Mouse (Mus musculus): ENCODE measurements around the gene Slc44a5. TPM values are rescaled to one million over a fixed set of nuclear protein-coding genes. Genes with fewer than 3 reads are reported as not detected.
"Not testable (repeated sequence)": the region's sequence is repeated elsewhere in the genome, so short reads cannot be mapped to it uniquely, and the experiment has no call there.

Gene Slc44a5
- polyA plus RNA-seq, 1 experiment, result 0.05 TPM

- H3K4me3 ChIP-seq (ENCODE audit: control insufficient read depth, insufficient read depth, low read length), result no peak overlapping the region
- H3K36me3 ChIP-seq (ENCODE audit: control insufficient read depth, insufficient read depth, low read length), result no peaks in the 10 kb centered on the region
- no peak for TF ChIP-seq POLR2A (IDR thresholded peaks at IDR 0.05; ENCODE audit: control insufficient read depth, extremely low read depth, insufficient read depth, low read length, poor library complexity)
- TF ChIP-seq CTCF (IDR thresholded peaks at IDR 0.05; ENCODE audit: borderline replicate concordance, control insufficient read depth, extremely low read depth, insufficient read depth, low read length, poor library complexity), result no peak
- no peak overlapping the region for H3K27ac ChIP-seq (ENCODE audit: control insufficient read depth, insufficient read depth, low read length)
- no peaks in the 10 kb centered on the region for H3K4me1 ChIP-seq (replicated peaks; ENCODE audit: control insufficient read depth, insufficient read depth, low read length)
- H3K27me3 ChIP-seq (ENCODE audit: control insufficient read depth, insufficient read depth, low read length), result no peaks in the 10 kb centered on the region
- WGBS, result 87% methylated on average over 4 of the region's 4 CpGs
- DNase-seq, result no peak
These were observed 249.5 kb downstream of the Slc44a5 start for GRCm38 (mm10) chr3:154222688-154223087.

- no peaks in the 10 kb centered on the region for H3K36me3 ChIP-seq (ENCODE audit: control insufficient read depth, insufficient read depth, low read length)
- no peaks in the 10 kb centered on the region for H3K27me3 ChIP-seq (ENCODE audit: control insufficient read depth, insufficient read depth, low read length)
- no peak overlapping the region for H3K27ac ChIP-seq (ENCODE audit: control insufficient read depth, insufficient read depth, low read length)
- WGBS, result 61% methylated on average over 10 of the region's 10 CpGs
- H3K4me1 ChIP-seq (replicated peaks; ENCODE audit: control insufficient read depth, insufficient read depth, low read length), result no peaks in the 10 kb centered on the region
- peak; percentile 5 for DNase-seq
- H3K4me3 ChIP-seq (ENCODE audit: control insufficient read depth, insufficient read depth, low read length), result no peak overlapping the region
- TF ChIP-seq POLR2A (IDR thresholded peaks at IDR 0.05; ENCODE audit: control insufficient read depth, extremely low read depth, insufficient read depth, low read length, poor library complexity) (no peak), CTCF (IDR thresholded peaks at IDR 0.05; ENCODE audit: borderline replicate concordance, control insufficient read depth, extremely low read depth, insufficient read depth, low read length, poor library complexity) (no peak)
These were observed 253.0 kb downstream of the Slc44a5 start for GRCm38 (mm10) chr3:154226100-154226752.

GRCm38 (mm10) chr3:154244932-154245331 lies 271.7 kb downstream of the Slc44a5 start:
- no peak for TF ChIP-seq POLR2A (IDR thresholded peaks at IDR 0.05; ENCODE audit: control insufficient read depth, extremely low read depth, insufficient read depth, low read length, poor library complexity)
- no peak for TF ChIP-seq CTCF (IDR thresholded peaks at IDR 0.05; ENCODE audit: borderline replicate concordance, control insufficient read depth, extremely low read depth, insufficient read depth, low read length, poor library complexity)
- no peaks in the 10 kb centered on the region for H3K4me1 ChIP-seq (replicated peaks; ENCODE audit: control insufficient read depth, insufficient read depth, low read length)
- no peak for DNase-seq
- H3K36me3 ChIP-seq (ENCODE audit: control insufficient read depth, insufficient read depth, low read length), result no peaks in the 10 kb centered on the region
- WGBS, result 82% methylated on average over 1 of the region's 1 CpGs
- H3K27ac ChIP-seq (ENCODE audit: control insufficient read depth, insufficient read depth, low read length), result no peak overlapping the region
- no peak overlapping the region for H3K4me3 ChIP-seq (ENCODE audit: control insufficient read depth, insufficient read depth, low read length)
- no peaks in the 10 kb centered on the region for H3K27me3 ChIP-seq (ENCODE audit: control insufficient read depth, insufficient read depth, low read length)

GRCm38 (mm10) chr3:154251486-154251885 lies 278.2 kb downstream of the Slc44a5 start:
- no peaks in the 10 kb centered on the region for H3K36me3 ChIP-seq (ENCODE audit: control insufficient read depth, insufficient read depth, low read length)
- no peaks in the 10 kb centered on the region for H3K27me3 ChIP-seq (ENCODE audit: control insufficient read depth, insufficient read depth, low read length)
- no peak for TF ChIP-seq POLR2A (IDR thresholded peaks at IDR 0.05; ENCODE audit: control insufficient read depth, extremely low read depth, insufficient read depth, low read length, poor library complexity)
- TF ChIP-seq CTCF (IDR thresholded peaks at IDR 0.05; ENCODE audit: borderline replicate concordance, control insufficient read depth, extremely low read depth, insufficient read depth, low read length, poor library complexity), result no peak
- H3K27ac ChIP-seq (ENCODE audit: control insufficient read depth, insufficient read depth, low read length), result no peak overlapping the region
- WGBS, result 89% methylated on average over 2 of the region's 2 CpGs
- no peak for DNase-seq
- H3K4me3 ChIP-seq (ENCODE audit: control insufficient read depth, insufficient read depth, low read length), result no peak overlapping the region
- H3K4me1 ChIP-seq (replicated peaks; ENCODE audit: control insufficient read depth, insufficient read depth, low read length), result no peaks in the 10 kb centered on the region

- H3K4me1 ChIP-seq (replicated peaks; ENCODE audit: control insufficient read depth, insufficient read depth, low read length), result no peaks in the 10 kb centered on the region
- H3K36me3 ChIP-seq (ENCODE audit: control insufficient read depth, insufficient read depth, low read length), result no peaks in the 10 kb centered on the region
- no peak overlapping the region for H3K27ac ChIP-seq (ENCODE audit: control insufficient read depth, insufficient read depth, low read length)
- 72% methylated on average over 10 of the region's 10 CpGs for WGBS
- no peak overlapping the region for H3K4me3 ChIP-seq (ENCODE audit: control insufficient read depth, insufficient read depth, low read length)
- TF ChIP-seq CTCF (IDR thresholded peaks at IDR 0.05; ENCODE audit: borderline replicate concordance, control insufficient read depth, extremely low read depth, insufficient read depth, low read length, poor library complexity) (no peak), POLR2A (IDR thresholded peaks at IDR 0.05; ENCODE audit: control insufficient read depth, extremely low read depth, insufficient read depth, low read length, poor library complexity) (no peak)
- H3K27me3 ChIP-seq (ENCODE audit: control insufficient read depth, insufficient read depth, low read length), result no peaks in the 10 kb centered on the region
- no peak for DNase-seq
These were observed 279.0 kb downstream of the Slc44a5 start for GRCm38 (mm10) chr3:154252219-154252618.

GRCm38 (mm10) chr3:154254187-154254586 lies 281.0 kb downstream of the Slc44a5 start:
- H3K27me3 ChIP-seq (ENCODE audit: control insufficient read depth, insufficient read depth, low read length); H3K36me3 ChIP-seq (ENCODE audit: control insufficient read depth, insufficient read depth, low read length); DNase-seq; H3K27ac ChIP-seq (ENCODE audit: control insufficient read depth, insufficient read depth, low read length); H3K4me3 ChIP-seq (ENCODE audit: control insufficient read depth, insufficient read depth, low read length); H3K4me1 ChIP-seq (replicated peaks; ENCODE audit: control insufficient read depth, insufficient read depth, low read length): not testable (repeated sequence)
- WGBS, result 98% methylated on average over 2 of the region's 2 CpGs

- Histone ChIP-seq H3K36me3 (ENCODE audit: control insufficient read depth, insufficient read depth, low read length) (no peaks in the 10 kb centered on the region), H3K4me3 (ENCODE audit: control insufficient read depth, insufficient read depth, low read length) (no peak overlapping the region), H3K4me1 (replicated peaks; ENCODE audit: control insufficient read depth, insufficient read depth, low read length) (no peaks in the 10 kb centered on the region), H3K27ac (ENCODE audit: control insufficient read depth, insufficient read depth, low read length) (no peak overlapping the region), H3K27me3 (ENCODE audit: control insufficient read depth, insufficient read depth, low read length) (no peaks in the 10 kb centered on the region)
- no peak for DNase-seq
- TF ChIP-seq CTCF (IDR thresholded peaks at IDR 0.05; ENCODE audit: borderline replicate concordance, control insufficient read depth, extremely low read depth, insufficient read depth, low read length, poor library complexity) (no peak), POLR2A (IDR thresholded peaks at IDR 0.05; ENCODE audit: control insufficient read depth, extremely low read depth, insufficient read depth, low read length, poor library complexity) (no peak)
These were observed 284.1 kb downstream of the Slc44a5 start for GRCm38 (mm10) chr3:154257312-154257711.

All from thymus, adult 2 months (tissue).